Mouse (Mus musculus) forebrain, embryonic 16.5 days (tissue): ENCODE data around the gene Rdm1. TPM values are rescaled to one million over a fixed set of nuclear protein-coding genes. Genes with fewer than 3 reads are reported as not detected.

Source experiments
- ATAC-seq: fragments of 200-750 bp; cut with Nextera tagmentation; 2 replicates; pipeline ENCODE4 v1.8.0; 2017; ENCODE audit warnings: mild to moderate bottlenecking, moderate library complexity
- H3K27ac ChIP-seq: fragments of 300-500 bp; sonication (generic); 2 replicates; pipeline ENCODE4 v1.5.1; 2014; ENCODE audit warnings: low read length, control low read depth
- H3K27me3 ChIP-seq: fragments of 300-500 bp; sonication (generic); replicated peaks from 2 replicates; pipeline ENCODE4 v1.6.1; 2014; ENCODE audit warnings: low read length; ENCODE audit not compliant: control insufficient read depth, insufficient read depth
- H3K36me3 ChIP-seq: fragments of 300-500 bp; sonication (generic); 2 replicates; pipeline ENCODE4 v1.6.1; 2014; ENCODE audit not compliant: control insufficient read depth, insufficient read depth
- H3K4me1 ChIP-seq: fragments of 300-500 bp; sonication (generic); replicated peaks from 2 replicates; pipeline ENCODE4 v1.6.1; 2014; ENCODE audit warnings: low read length; ENCODE audit not compliant: control insufficient read depth, insufficient read depth
- H3K4me2 ChIP-seq: fragments of 300-500 bp; sonication (generic); 2 replicates; pipeline ENCODE4 v1.6.1; 2014; ENCODE audit warnings: mild to moderate bottlenecking, low read length, control low read depth
- H3K4me3 ChIP-seq: fragments of 300-500 bp; sonication (generic); replicated peaks from 2 replicates; pipeline ENCODE4 v1.5.1; 2014; ENCODE audit warnings: mild to moderate bottlenecking, low read length, control low read depth
- H3K9ac ChIP-seq: fragments of 300-500 bp; sonication (generic); replicated peaks from 2 replicates; pipeline ENCODE4 v1.6.1; 2014; ENCODE audit warnings: low read depth, low read length, control low read depth
- H3K9me3 ChIP-seq: fragments of 300-500 bp; sonication (generic); 2 replicates; pipeline ENCODE4 v1.6.1; 2016; ENCODE audit warnings: low read length; ENCODE audit not compliant: control insufficient read depth
- WGBS: fragments of 180-500 bp; shearing (Covaris S2); extraction: QIAGEN DNeasy Blood & Tissue Kit; methylation state at CpG from one replicate; pipeline ENCODE4 v1.1.7; 2014; 5-methylcytosine and 5-hydroxymethylcytosine counted together
- polyA plus RNA-seq: library from polyadenylated mRNA; unstranded; fragments of >200 nt; fragmentation: Nextera tagmentation; extraction: Ambion mirVana; gene quantifications from 2 replicates; pipeline ENCODE4 v1.2.1, GENCODE M21; 2015

Rdm1 gene
- polyA plus RNA-seq, 1 experiment from 2014 or later, result 21.9 TPM

GRCm38 (mm10) chr11:101682410-101682960 is 55.5 kb downstream of the Rdm1 start:
- Histone ChIP-seq H3K36me3 (no peaks in the 10 kb centered on the region), H3K9ac (no peak overlapping the region), H3K4me1 (peaks cover 23% of the 10 kb centered on the region), H3K9me3 (no peaks in the 10 kb centered on the region), H3K4me2 (no peak overlapping the region), H3K27me3 (no peaks in the 10 kb centered on the region), H3K27ac (no peak overlapping the region), H3K4me3 (no peak overlapping the region)
- 65% methylated on average over 7 of the region's 7 CpGs for WGBS
- no peak for ATAC-seq

Other genes starting within 250 kb of the Rdm1 start
- gene Aarsd1, start 209.6 kb upstream of the Rdm1 start, polyA plus RNA-seq, result 90.1 and 99.5 TPM in 2 replicates
- 5.7 and 7.7 TPM in 2 replicates for gene Gm27029, start 202.4 kb upstream of the Rdm1 start, polyA plus RNA-seq
- 32.5 TPM in 2 replicates for gene Rundc1, start 202.1 kb upstream of the Rdm1 start, polyA plus RNA-seq
- 2.0 TPM in 2 replicates for gene Ptges3l, start 201.9 kb upstream of the Rdm1 start, polyA plus RNA-seq
- 219 and 239 TPM in 2 replicates for gene Rpl27, start 184.9 kb upstream of the Rdm1 start, polyA plus RNA-seq
- 2.2 and 2.5 TPM in 2 replicates for gene Ifi35, start 178.8 kb upstream of the Rdm1 start, polyA plus RNA-seq
- 91.6 and 95.8 TPM in 2 replicates for gene Rnd2, start 162.2 kb upstream of the Rdm1 start, polyA plus RNA-seq
- gene Vat1, start 161.0 kb upstream of the Rdm1 start, polyA plus RNA-seq, result 65.5 and 79.5 TPM in 2 replicates
- 5.4 and 6.8 TPM in 2 replicates for gene Brca1, start 75.2 kb upstream of the Rdm1 start, polyA plus RNA-seq
- gene Nbr1, start 75.0 kb upstream of the Rdm1 start, polyA plus RNA-seq, result 126 and 139 TPM in 2 replicates
- gene Tmem106a, start 45.0 kb upstream of the Rdm1 start, polyA plus RNA-seq, result 1.9 and 2.4 TPM in 2 replicates
- not detected in 2 replicates for gene Gm11634, start 27.9 kb upstream of the Rdm1 start, polyA plus RNA-seq
- gene Arl4d, start 38.3 kb downstream of the Rdm1 start, polyA plus RNA-seq, result 36.5 and 42.2 TPM in 2 replicates
- 39.9 and 41.9 TPM in 2 replicates for gene Dhx8, start 105.7 kb downstream of the Rdm1 start, polyA plus RNA-seq
- 6.8 and 7.3 TPM in 2 replicates for gene Etv4, start 158.2 kb downstream of the Rdm1 start, polyA plus RNA-seq